Mouse (Mus musculus) heart, embryonic 10.5 days (tissue): ENCODE data around the gene Ccdc113. TPM values are rescaled to one million over a fixed set of nuclear protein-coding genes. Genes with fewer than 3 reads are reported as not detected.

Source experiments
- DNase-seq: peaks from one replicate; pipeline ENCODE4 v3.0.0-alpha.2; 2017; ENCODE audit warnings: low spot score
- H3K27ac ChIP-seq: fragments of 300-500 bp; sonication (generic); 2 replicates; pipeline ENCODE4 v1.5.1; 2016; ENCODE audit warnings: mild to moderate bottlenecking
- H3K27me3 ChIP-seq: fragments of 300-500 bp; sonication (generic); 2 replicates; pipeline ENCODE4 v1.6.1; 2016; ENCODE audit warnings: mild to moderate bottlenecking; ENCODE audit not compliant: poor library complexity, insufficient read depth, severe bottlenecking
- H3K36me3 ChIP-seq: fragments of 300-500 bp; sonication (generic); 2 replicates; pipeline ENCODE4 v1.6.1; 2016; ENCODE audit warnings: mild to moderate bottlenecking, moderate library complexity
- H3K4me1 ChIP-seq: fragments of 300-500 bp; sonication (generic); 2 replicates; pipeline ENCODE4 v1.6.1; 2016; ENCODE audit warnings: mild to moderate bottlenecking
- H3K4me3 ChIP-seq: fragments of 300-500 bp; sonication (generic); 2 replicates; pipeline ENCODE4 v1.5.1; 2016; ENCODE audit warnings: mild to moderate bottlenecking, moderate library complexity
- H3K9me3 ChIP-seq: fragments of 300-500 bp; sonication (generic); 2 replicates; pipeline ENCODE4 v1.6.1; 2016; ENCODE audit warnings: mild to moderate bottlenecking, moderate library complexity
- WGBS: fragments of 180-500 bp; shearing (Covaris S2); methylation state at CpG from one replicate; pipeline ENCODE4 v1.1.7; 2016; 5-methylcytosine and 5-hydroxymethylcytosine counted together
- polyA plus RNA-seq: library from polyadenylated mRNA; unstranded; fragments of >200 nt; fragmentation: Nextera tagmentation; extraction: Ambion mirVana; gene quantifications from 2 replicates; pipeline ENCODE4 v1.2.1, GENCODE M21; 2016

Gene Ccdc113
- polyA plus RNA-seq = 1.4 and 2.2 TPM in 2 replicates

DNA sequence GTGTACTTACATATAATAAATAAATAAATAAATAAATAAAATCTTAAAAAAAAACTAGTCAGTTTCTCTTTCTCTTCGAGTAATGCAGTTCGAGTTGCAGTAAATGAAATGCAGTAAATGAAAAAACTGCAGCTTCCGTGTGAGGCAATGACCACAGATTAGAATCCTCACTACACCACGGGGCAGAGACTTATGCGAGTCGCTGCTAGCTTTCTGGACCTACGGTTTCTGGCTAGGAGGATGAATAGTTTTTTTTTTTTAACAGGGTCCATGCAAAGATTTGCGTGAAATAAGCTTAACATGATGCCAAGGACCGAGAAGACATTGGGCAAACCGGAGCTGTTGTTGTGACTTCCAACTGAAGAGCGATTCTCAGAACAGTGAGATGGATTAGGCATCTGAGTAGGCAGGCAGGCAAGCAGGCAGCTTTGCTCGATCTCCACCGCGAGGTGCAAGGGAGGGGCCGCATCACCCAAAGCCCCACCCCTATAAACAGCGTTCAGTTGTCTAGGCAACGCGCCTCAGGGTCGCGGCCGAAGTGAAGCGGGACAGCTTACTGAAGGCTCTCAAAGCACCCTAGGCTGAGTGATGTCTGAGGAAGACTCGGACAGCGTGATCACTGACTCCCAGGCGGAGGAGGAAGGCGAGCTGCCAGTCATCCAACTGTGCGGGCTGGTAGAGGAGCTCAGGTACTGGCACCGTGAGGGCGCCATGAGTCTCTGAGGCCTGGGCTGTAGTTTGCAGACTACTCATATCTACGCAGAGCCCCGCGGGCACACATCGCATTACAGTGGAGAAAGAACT, at the start of gene Ccdc113:
Ccdc113 (plus strand) TSS at position 502 of the 804 bp plus-strand sequence.
- H3K4me1 ChIP-seq = peaks cover 6% of the 10 kb centered on the region
- peak within 1 kb of the TSS; percentile 75 for H3K27ac ChIP-seq
- 8% methylated on average over 33 of the region's 33 CpGs for WGBS

DNA sequence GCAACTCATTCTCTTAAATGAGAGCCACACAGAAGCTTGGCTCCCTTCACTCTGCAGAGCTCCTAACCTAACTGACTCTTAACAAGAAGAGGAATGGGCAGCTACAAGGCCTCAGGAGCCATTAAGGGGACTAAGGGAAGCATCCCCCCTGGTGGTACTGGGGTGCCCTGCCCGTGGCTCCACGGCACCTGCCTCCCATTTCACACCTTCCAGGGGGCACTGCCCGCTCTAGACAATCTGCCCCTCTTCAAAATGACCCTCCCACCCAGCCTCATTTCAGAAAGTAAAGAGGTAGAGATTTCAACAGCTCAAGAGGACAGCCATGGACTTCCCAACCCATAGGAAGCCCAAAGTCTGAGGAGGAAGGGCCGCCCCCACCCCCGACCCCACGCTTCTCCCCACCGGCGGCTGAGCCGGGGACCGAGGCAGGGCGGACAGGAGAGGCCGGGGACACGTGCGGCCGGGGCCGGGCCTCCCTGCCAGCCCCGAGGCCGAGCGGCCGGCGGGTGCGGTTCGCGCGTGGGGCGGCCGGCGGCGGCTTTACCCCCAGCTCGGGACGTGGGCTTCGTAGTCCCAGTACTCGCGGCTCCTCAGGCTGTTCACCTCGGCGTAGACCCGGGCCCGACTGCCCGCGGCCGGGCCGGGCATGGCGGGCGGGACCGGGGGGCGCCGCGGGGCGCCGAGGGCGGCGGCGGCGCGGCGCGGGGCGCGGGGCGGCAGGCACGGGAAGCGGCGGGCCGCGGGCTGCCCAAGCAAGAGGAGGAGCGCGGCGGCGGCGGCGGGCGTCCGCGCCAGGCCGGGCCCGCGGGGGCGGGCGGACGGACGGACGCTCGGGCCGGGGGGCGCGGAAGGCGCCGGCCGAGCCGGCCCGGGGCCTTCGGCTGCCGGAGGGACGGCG, 45.8 kb upstream of the Ccdc113 start:
- H3K4me1 ChIP-seq = peaks cover 11% of the 10 kb centered on the region; the same call in 1 of the 2 replicates
- no peaks in the 10 kb centered on the region for H3K27me3 ChIP-seq
- peaks cover 41% of the 10 kb centered on the region for H3K36me3 ChIP-seq
- 3% methylated on average over 88 of the region's 95 CpGs for WGBS
- no peaks in the 10 kb centered on the region for H3K9me3 ChIP-seq
- DNase-seq = no peak
- peak overlapping the region; percentile 96 for H3K27ac ChIP-seq
- H3K4me3 ChIP-seq = peak overlapping the region; percentile 97

More for the DNA sequence above, at the start of gene Ccdc113:
- DNase-seq = peak; percentile 92
- Histone ChIP-seq H3K27me3 (no peaks in the 10 kb centered on the region), H3K36me3 (no peaks in the 10 kb centered on the region), H3K4me3 (peak within 1 kb of the TSS; percentile 62), H3K9me3 (no peaks in the 10 kb centered on the region)

DNA sequence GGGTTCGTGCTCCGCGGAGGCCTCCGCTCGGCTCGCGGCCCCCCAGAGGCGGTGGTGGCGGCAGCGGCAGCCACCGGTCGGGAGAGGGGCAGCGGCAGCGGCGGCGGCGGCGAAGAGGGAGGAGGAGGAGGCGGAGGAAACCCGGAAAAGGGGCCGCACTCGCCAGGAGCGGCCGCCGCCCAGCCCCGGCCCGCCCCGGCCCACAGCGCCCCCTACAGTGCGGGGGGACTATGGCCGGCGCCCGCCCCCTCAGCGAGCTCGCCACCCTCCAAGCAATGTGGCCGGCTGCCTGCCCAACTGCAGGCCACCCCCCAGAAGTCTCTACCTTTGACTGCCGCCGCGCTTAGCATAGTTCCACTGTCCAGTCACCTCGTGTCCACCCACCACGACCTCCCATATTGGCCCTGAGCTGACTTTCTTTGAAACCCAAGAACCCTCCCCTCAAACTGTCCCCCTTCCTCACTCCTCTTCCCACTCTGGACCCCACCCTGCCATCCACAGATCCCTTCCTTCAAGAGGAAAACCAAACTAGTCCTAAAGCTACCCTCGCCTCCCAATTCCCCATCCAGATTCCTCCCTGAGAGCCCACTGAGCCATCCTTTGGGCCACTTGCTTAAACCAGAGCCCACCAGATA, 45.1 kb upstream of the Ccdc113 start:
- H3K27ac ChIP-seq = peak overlapping the region; percentile 96
- no peaks in the 10 kb centered on the region for H3K27me3 ChIP-seq
- DNase-seq = peak; percentile 84
- peaks cover 33% of the 10 kb centered on the region for H3K36me3 ChIP-seq
- H3K4me1 ChIP-seq = peaks cover 11% of the 10 kb centered on the region; the same call in 1 of the 2 replicates
- 1% methylated on average over 35 of the region's 42 CpGs for WGBS
- H3K9me3 ChIP-seq = no peaks in the 10 kb centered on the region
- H3K4me3 ChIP-seq = peak overlapping the region; percentile 97

DNA sequence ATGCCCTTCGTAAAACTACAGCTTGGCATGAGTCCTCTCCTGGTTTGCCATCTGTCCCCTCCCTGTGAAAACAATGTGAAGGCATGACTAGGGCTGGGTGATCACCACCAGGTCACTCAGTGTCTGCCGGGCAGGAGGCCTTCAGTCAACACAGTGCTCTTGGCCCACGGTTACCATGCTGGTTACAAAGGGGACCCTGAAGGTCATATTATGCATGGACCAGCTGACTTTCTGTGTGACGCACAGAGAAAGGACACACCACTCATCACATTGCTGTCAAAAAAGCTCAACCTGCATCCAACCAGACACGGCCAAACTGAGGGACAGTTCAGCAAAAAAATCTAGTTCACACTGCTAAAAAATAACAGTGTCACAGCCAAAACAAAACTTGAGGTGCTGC, 43.9 kb upstream of the Ccdc113 start, which contains the start of gene Csnk2a2:
Csnk2a2 (minus strand) TSS at position 34 of the 400 bp plus-strand sequence.
- no peaks in the 10 kb centered on the region for H3K9me3 ChIP-seq
- H3K27me3 ChIP-seq = no peaks in the 10 kb centered on the region
- WGBS = 78% methylated on average over 5 of the region's 5 CpGs
- peaks cover 11% of the 10 kb centered on the region; the same call in 1 of the 2 replicates for H3K4me1 ChIP-seq
- peak within 1 kb of the TSS; percentile 96 for H3K27ac ChIP-seq
- H3K4me3 ChIP-seq = peak within 1 kb of the TSS; percentile 97
- peaks cover 22% of the 10 kb centered on the region for H3K36me3 ChIP-seq
- DNase-seq = no peak

DNA sequence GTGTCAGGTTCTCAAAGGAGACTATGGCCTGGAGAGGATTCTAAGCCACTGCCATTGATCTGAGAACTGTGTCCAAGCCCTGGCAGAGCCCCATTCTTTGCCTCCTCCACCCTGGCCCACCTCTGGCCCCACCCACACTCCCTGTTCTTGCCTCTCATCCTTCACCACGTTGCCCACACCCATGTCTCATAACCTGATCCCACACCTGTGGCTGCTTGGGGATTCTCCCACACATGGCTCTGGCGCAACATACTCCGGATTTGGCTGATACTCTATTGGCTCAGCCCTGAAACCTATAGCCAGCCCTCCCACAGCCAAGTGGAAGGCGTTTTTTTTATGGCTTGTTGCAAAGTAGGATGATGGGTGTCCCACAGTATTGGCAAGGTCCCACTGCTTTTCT, 41.8 kb upstream of the Ccdc113 start:
- Histone ChIP-seq H3K27ac (no peak overlapping the region), H3K9me3 (no peaks in the 10 kb centered on the region), H3K27me3 (no peaks in the 10 kb centered on the region), H3K4me3 (no peak overlapping the region), H3K4me1 (peaks cover 13% of the 10 kb centered on the region; the same call in 1 of the 2 replicates), H3K36me3 (0 out of 2 replicates have a peak, but pooled peaks cover 1% of the 10 kb centered on the region)
- DNase-seq = no peak
- WGBS = 69% methylated on average over 4 of the region's 4 CpGs

DNA sequence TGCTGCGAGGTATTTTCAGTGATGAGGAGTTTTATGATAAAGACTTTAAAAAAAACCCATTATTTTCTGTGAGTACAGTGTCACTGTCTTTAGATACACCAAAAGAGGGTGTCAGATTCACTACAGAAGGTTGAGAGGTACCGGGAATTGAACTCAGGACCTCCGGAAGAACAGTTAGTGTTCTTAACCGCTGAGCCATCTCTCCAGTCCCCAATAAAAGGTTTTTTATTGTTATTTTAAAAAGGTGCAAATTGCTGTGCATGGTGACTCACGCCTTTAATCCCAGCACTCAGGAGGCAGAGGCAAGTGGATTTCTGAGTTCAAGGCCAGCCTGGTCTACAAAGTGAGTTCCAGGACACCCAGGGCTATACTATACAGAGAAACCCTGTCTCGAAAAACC, 38.4 kb upstream of the Ccdc113 start:
- H3K36me3 ChIP-seq = no peaks in the 10 kb centered on the region
- H3K9me3 ChIP-seq = no peaks in the 10 kb centered on the region
- no peak overlapping the region for H3K27ac ChIP-seq
- no peak for DNase-seq
- no peaks in the 10 kb centered on the region for H3K27me3 ChIP-seq
- H3K4me1 ChIP-seq = peaks cover 4% of the 10 kb centered on the region; the same call in 1 of the 2 replicates
- H3K4me3 ChIP-seq = no peak overlapping the region
- 81% methylated on average over 6 of the region's 6 CpGs for WGBS

DNA sequence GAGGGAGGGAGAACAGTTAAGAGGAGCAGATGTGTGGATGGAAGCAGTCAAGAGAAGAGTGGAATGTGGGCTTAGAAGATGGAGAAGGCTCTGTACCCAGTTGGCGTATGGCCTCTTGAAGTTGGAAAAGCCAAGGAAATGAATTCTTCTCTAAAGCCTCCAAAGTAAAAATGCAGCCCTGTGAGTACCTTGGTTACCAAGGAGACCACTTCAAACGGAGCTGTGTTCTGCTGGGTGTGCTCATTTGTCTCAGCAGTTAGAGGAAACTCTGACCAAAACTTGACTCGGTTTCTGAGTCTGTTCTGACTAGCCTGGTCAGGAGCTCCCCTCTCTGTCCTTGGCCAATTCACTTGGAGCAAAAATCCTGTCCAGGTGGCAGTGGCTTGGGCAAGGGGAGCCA, 37.5 kb upstream of the Ccdc113 start:
- H3K9me3 ChIP-seq = no peaks in the 10 kb centered on the region
- 55% methylated on average over 3 of the region's 3 CpGs for whole genome bisulfite sequencing

DNA sequence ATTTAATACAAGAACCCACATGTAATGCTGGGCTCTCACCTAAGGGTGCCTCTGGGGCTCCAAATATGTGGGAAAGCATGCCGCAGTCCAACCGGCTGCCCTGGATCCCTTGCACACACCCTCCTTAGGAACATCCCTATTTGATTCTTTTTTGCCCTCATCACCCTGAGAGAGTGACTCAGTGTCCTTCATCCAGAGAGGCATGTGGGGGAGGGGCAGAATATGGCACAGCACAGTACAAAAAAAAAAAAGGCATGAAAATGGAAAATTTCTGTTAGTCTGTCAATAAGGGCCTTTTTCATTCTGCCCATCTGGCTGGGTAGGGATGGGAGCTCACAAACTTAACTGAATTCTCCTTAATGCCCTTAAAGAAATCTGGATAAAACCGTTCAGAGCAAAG, 36.1 kb upstream of the Ccdc113 start:
- Histone ChIP-seq H3K27me3 (no peaks in the 10 kb centered on the region), H3K4me3 (no peak overlapping the region), H3K4me1 (peaks cover 4% of the 10 kb centered on the region; the same call in 1 of the 2 replicates), H3K36me3 (no peaks in the 10 kb centered on the region), H3K27ac (no peak overlapping the region), H3K9me3 (no peaks in the 10 kb centered on the region)
- no peak for DNase-seq
- WGBS = 88% methylated on average over 3 of the region's 3 CpGs

More for the DNA sequence above, 37.5 kb upstream of the Ccdc113 start:
- no peak overlapping the region for H3K4me3 ChIP-seq
- no peaks in the 10 kb centered on the region for H3K27me3 ChIP-seq
- no peak for DNase-seq
- H3K27ac ChIP-seq = no peak overlapping the region
- peaks cover 4% of the 10 kb centered on the region; the same call in 1 of the 2 replicates for H3K4me1 ChIP-seq
- H3K36me3 ChIP-seq = no peaks in the 10 kb centered on the region

DNA sequence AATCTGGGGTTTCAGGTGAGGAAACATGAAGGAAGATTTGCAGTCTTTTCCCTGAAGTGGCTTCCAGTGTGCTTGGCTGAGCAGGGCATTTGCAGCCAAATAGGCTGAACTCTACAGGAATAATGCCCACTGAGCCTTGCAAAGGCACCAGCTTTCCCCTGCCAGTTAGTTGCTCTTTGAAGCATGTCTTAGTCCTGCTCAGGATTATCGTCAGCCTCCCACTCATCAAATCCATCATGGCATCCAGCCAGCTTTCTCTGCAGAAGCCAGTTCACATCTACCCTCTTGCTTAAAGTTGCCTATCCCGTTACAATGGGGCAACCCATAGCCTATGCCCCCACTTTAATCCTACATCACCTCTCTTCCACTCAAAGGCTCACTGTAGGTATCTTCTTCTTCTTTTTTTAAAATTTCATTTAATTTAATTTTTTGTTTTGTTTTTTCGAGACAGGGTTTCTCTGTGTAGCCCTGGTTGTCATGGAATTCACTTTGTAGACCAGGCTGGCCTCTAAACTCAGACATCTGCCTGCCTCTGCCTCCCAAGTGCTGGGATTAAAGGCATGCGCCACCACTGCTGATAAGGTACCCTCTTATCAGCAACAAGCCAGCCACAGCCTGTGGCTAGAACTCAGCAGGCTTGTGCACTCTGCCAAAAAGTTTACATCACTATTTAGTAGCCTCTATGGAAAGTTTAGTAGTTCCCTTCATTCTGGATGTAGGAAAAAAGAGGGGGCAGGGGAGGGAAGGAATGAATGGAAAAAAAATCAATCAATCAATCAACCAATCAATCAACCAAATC, 34.4 kb upstream of the Ccdc113 start:
- Histone ChIP-seq H3K9me3 (no peaks in the 10 kb centered on the region), H3K36me3 (no peaks in the 10 kb centered on the region), H3K27me3 (no peaks in the 10 kb centered on the region), H3K4me3 (no peak overlapping the region), H3K4me1 (peaks cover 4% of the 10 kb centered on the region; the same call in 1 of the 2 replicates), H3K27ac (no peak overlapping the region)
- DNase-seq = no peak
- WGBS = 68% methylated on average over 4 of the region's 4 CpGs

DNA sequence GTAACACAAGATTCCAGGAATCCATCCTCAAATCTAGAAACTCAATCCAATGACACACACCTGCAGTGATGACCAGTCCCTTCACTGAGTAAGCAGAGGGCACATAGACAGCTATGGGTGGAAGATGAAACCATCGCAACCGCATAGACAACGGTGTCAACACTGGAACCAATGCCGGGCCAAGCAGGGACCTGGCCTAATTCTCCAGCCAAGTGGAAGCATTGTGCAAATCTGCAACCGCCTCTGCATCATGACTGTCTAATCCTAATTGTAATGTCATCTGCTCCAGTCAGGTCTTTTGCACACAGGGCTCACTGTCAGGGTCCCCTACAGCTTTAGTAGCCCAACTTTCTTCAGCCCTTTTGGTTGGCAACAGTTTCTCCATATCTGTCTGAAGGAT, 33.4 kb upstream of the Ccdc113 start:
- Histone ChIP-seq H3K27me3 (no peaks in the 10 kb centered on the region), H3K9me3 (no peaks in the 10 kb centered on the region), H3K4me1 (peaks cover 4% of the 10 kb centered on the region; the same call in 1 of the 2 replicates), H3K36me3 (no peaks in the 10 kb centered on the region), H3K27ac (no peak overlapping the region), H3K4me3 (no peak overlapping the region)
- no peak for DNase-seq
- WGBS = 90% methylated on average over 5 of the region's 5 CpGs

DNA sequence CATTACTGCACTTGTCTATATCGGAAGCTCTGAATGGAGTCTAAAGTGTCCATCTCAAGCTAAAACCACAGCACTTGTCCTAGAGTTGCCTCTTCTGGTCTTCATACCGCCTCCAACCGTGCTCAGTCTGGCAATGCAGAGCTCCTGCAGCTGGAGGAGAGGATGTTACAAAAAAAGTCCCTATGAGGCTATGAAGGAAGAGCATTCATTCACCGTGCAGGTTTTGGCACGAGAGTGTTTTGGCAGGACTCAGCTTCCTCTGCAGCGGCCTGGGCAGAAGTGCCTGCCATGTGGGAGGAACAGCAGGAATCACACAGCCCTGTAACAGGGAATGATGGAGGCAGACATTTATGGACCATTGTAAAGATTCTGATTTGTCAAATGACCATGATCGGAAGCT, 31.5 kb upstream of the Ccdc113 start:
- no peak for DNase-seq
- H3K27ac ChIP-seq = no peak overlapping the region
- no peaks in the 10 kb centered on the region for H3K27me3 ChIP-seq
- no peak overlapping the region for H3K4me3 ChIP-seq
- WGBS = 80% methylated on average over 7 of the region's 7 CpGs
- no peaks in the 10 kb centered on the region for H3K4me1 ChIP-seq
- no peaks in the 10 kb centered on the region for H3K36me3 ChIP-seq
- no peaks in the 10 kb centered on the region for H3K9me3 ChIP-seq

DNA sequence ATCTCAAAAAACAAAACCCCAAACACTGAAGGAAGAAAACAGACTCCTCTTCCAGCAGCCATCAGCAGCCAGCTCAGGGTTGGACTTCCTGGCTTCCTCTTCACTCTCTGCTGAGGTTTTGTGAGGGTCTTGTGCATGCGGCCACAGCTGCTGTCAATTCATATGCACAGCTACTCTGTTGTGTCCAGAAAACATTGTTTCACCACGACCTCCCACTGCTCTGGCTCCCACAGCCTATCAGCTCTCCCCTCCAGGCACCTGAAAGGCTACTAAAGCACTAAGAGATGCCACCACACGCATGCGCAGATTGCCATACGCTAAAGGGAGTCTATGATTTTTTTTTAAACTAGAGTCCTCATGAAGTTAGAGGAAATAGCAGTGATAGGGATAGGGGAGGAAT, 29.1 kb upstream of the Ccdc113 start:
- no peaks in the 10 kb centered on the region for H3K36me3 ChIP-seq
- H3K4me1 ChIP-seq = no peaks in the 10 kb centered on the region
- no peaks in the 10 kb centered on the region for H3K9me3 ChIP-seq
- WGBS = 71% methylated on average over 5 of the region's 5 CpGs
- H3K27ac ChIP-seq = no peak overlapping the region
- H3K27me3 ChIP-seq = no peaks in the 10 kb centered on the region
- no peak overlapping the region for H3K4me3 ChIP-seq
- no peak for DNase-seq
